Mouse (Mus musculus): Measurements from ENCODE around the gene Dmrta2.

- TF ChIP-seq CTCF (conservative IDR thresholded peaks at IDR 0.05; ENCODE audit: insufficient read depth, insufficient read length, low read depth, low read length) (peak; percentile 28; the same call in 1 of the 2 replicates), POLR2A (IDR thresholded peaks at IDR 0.05; ENCODE audit: low read depth, low read length) (no peak)
These were observed 41.3 kb downstream of the Dmrta2 start for GRCm38 (mm10) chr4:110019145-110019544.

Measured in kidney, adult 2 months (tissue).